Mouse (Mus musculus) granulocyte monocyte progenitor cell, adult 5-6 weeks (primary cell): ENCODE results near the gene Tmem185a. TPM values are rescaled to one million over a fixed set of nuclear protein-coding genes. Genes with fewer than 3 reads are reported as not detected.

ENCODE experiments used
- ATAC-seq: replicated peaks from 2 replicates; pipeline ENCODE4 v1.8.0; 2016; ENCODE audit warnings: mild to moderate bottlenecking, moderate TSS enrichment, inconsistent platforms; ENCODE audit not compliant: poor library complexity, severe bottlenecking
- total RNA-seq, 2 experiments: library from RNA; stranded (forward) in 1 of 2; stranded (reverse) in 1 of 2; fragments of 200-712, 200-1000 nt in 1 of 2; fragments of >200 nt in 1 of 2; fragmentation: Nextera tagmentation in 1 of 2; gene quantifications; 2 replicates each; pipeline ENCODE4 v1.2.3; 2014 to 2017

The Tmem185a gene
- total RNA-seq (2014; fragmentation: Nextera tagmentation) (23.1 and 38.9 TPM in 2 replicates), total RNA-seq (2017) (14.6 and 22.0 TPM in 2 replicates)

- peak; percentile 96 for ATAC-seq
Observed at GRCm38 (mm10) chrX:70476792-70477776, at the start of gene Tmem185a. Gene Tmem185a, minus strand, starts transcription at chrX:70477180.

- peak; percentile 86 for ATAC-seq
Observed at GRCm38 (mm10) chrX:70514413-70514812, 37.4 kb upstream of the Tmem185a start.

- ATAC-seq: peak; percentile 65
Observed at GRCm38 (mm10) chrX:70487328-70487727, 10.3 kb upstream of the Tmem185a start.

GRCm38 (mm10) chrX:70482154-70482553 is 5.2 kb upstream of the Tmem185a start:
- no peak for ATAC-seq

- no peak for ATAC-seq
Observed at GRCm38 (mm10) chrX:70478701-70479100, 1.7 kb upstream of the Tmem185a start.

- no peak for ATAC-seq
Observed at GRCm38 (mm10) chrX:70475215-70475765, 1.7 kb downstream of the Tmem185a start.

GRCm38 (mm10) chrX:70466897-70467296 is 10.1 kb downstream of the Tmem185a start:
- no peak for ATAC-seq

- peak; percentile 98 for ATAC-seq
Observed at GRCm38 (mm10) chrX:70465489-70465888, 11.5 kb downstream of the Tmem185a start.

- no peak for ATAC-seq
Observed at GRCm38 (mm10) chrX:70463621-70464020, 13.4 kb downstream of the Tmem185a start.

GRCm38 (mm10) chrX:70452359-70452758 is 24.6 kb downstream of the Tmem185a start:
- ATAC-seq: peak; percentile 75

GRCm38 (mm10) chrX:70425473-70425872 is 51.5 kb downstream of the Tmem185a start:
- peak; percentile 82 for ATAC-seq

Other genes starting within 250 kb of the Tmem185a start
- gene Ids, start 112.1 kb downstream of the Tmem185a start, total RNA-seq (2014; fragmentation: Nextera tagmentation): 12.1 and 13.0 TPM in 2 replicates
- 5.3 TPM in 2 replicates for gene Ids, start 112.1 kb downstream of the Tmem185a start, total RNA-seq (2017)
- 6.8 and 14.3 TPM in 2 replicates for gene 1110012L19Rik, start 91.3 kb downstream of the Tmem185a start, total RNA-seq (2014; fragmentation: Nextera tagmentation)
- 31.2 and 32.8 TPM in 2 replicates for gene 1110012L19Rik, start 91.3 kb downstream of the Tmem185a start, total RNA-seq (2017)